Mouse (Mus musculus) stomach, adult 2 months (tissue): Measurements from ENCODE around the gene Fam184a. TPM values are rescaled to one million over a fixed set of nuclear protein-coding genes. Genes with fewer than 3 reads are reported as not detected.

Experiments
- polyA plus RNA-seq: library from polyadenylated mRNA; depleted of rRNA; stranded (reverse); fragments of >200 nt; gene quantifications from 2 replicates; pipeline ENCODE4 v1.2.3, GENCODE M21; 2012; rRNA removed

Gene Fam184a
- polyA plus RNA-seq, result 0.14 and 0.19 TPM in 2 replicates

DNA sequence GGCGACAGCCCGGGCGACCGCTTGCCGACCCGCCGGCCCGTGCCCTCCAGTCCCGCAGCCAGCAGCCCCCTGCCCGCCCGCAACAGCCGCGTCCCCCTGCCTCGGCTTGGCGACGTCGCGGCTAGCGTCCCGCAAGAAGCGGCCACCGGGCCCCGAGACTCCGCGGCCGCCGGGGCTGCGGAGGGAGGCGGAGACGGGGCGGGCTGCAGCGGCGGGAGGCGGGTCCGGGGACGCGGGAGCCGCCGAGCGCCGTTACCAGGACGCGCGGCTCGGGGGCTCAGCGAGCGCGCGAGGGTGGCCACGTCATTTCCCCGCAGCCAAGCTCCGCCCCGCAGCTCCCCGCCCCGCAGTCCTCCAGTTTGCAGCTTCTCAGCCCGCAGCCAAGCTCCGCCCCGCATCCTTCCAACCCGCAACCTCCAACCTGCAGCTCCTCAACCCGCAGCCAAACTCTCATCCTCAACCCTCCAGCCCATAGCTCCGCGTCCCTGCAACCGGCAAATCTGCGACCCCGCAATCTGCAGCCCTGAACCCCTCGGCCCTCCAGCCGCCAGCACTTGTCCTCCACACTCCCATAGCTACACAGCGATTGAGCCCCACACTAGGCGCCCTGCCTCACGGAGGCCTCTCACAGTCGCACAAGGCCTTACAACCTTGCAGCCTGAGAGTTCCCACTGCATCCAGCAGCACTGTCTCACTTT, at the start of gene Fam184a:
Gene Fam184a (minus strand): TSS at position 169 of the 698 bp plus-strand sequence.

DNA sequence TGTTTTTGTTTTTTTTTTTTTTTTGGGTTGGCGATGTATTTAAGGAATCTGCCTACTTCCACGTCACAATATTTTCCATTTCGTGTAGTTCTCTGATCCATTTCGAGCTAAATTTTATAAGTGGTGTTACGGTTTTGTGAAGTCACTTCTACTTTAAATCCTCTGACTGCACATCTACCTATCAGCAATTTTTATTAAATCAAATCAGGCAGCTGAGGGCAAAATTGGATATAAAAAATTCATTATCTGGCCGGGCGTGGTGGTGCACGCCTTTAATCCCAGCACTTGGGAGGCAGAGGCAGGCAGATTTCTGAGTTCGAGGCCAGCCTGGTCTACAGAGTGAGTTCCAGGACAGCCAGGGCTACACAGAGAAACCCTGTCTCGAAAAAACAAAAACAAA, 120.6 kb downstream of the Fam184a start, which contains the start of gene Mcm9:
Gene Mcm9 (minus strand): TSS at position 101 of the 400 bp plus-strand sequence.

DNA sequence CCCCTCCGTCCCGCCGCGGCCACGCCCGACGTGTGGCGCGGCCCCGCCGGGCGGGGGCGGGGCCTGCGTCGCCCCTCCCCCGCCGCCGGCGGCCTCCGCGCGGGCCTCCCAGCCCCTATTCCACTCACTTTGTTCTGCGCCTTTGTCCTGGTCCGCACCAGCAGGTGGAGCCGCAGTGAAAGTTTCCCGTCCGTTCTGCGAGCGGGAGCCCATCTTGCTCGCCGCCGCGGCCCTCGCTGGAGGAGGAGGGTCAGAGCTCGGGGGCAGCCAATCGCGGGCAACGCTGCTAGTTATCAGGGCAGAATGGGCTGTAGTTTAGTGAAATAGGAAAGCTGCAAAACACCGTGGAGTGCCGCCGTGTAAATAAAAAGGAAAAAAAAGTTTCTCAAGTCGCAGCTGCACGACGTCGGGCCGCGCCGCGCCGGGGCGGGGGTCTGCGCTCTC, 154.2 kb downstream of the Fam184a start, which contains the start of gene Asf1a:
Gene Asf1a (plus strand): TSS at position 81 of the 444 bp plus-strand sequence.

Other genes starting within 250 kb of the Fam184a start
- 0.70 and 0.78 TPM in 2 replicates for gene Asf1a, start 154.4 kb downstream of the Fam184a start, polyA plus RNA-seq
- gene Mcm9, start 120.7 kb downstream of the Fam184a start, polyA plus RNA-seq, result 0.78 and 0.81 TPM in 2 replicates